Mouse (Mus musculus): ENCODE measurements around the gene Fam104a. TPM values are rescaled to one million over a fixed set of nuclear protein-coding genes. Genes with fewer than 3 reads are reported as not detected.

Fam104a gene
- polyA plus RNA-seq, 2 experiments: 25.0 to 44.5 TPM

DNA sequence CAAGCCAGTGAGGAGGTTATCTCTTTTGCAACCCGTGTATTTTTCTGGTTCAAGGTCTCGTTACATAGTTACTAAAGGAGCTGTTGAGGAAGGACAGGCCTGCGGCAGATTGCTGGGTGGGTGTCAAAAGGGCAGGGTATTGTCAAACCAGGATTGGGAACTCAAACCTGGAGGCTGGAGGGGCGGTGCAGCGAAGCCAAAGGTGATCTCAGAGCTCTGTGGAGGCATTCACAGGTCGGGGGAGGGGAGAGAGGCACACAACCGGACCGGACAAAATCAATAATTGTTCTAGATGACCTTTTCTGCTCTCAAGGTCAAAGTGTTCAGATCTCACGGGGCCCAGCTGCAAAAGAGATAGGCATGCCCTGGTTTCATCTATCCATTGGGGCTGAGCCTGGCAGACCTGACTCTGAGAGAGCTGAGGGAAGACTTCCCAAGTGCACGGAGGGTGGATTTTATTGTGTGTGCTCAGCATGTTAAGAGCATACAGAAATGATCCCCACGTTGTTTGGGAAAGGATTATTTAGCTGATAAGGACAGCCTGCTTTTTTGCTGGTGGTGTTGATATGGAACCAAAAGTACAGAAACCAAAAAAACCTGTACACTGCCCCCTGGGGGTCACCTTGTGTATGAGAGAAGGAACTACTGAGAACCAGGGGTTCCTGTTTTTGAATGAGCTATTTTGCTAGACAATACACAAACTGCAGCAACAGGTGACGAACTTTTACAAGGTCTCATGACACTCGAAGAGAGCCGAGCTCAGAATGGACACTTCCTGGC is 66.6 kb downstream of the Fam104a start:
- H3K36me3 ChIP-seq (replicated peaks; ENCODE audit: control insufficient read depth, insufficient read depth, low read depth): no peaks in the 10 kb centered on the region
- DNase-seq (ENCODE audit: low read depth in 3 of 3, low spot score in 3 of 3): peak in 2 of 3 experiments; percentile 36
- TF ChIP-seq EP300 (IDR thresholded peaks at IDR 0.05; ENCODE audit: low read depth) (no peak), CTCF (IDR thresholded peaks at IDR 0.05; ENCODE audit: low read depth) (peak; percentile 36; the same call in 1 of the 2 replicates)
- H3K4me1 ChIP-seq (replicated peaks; ENCODE audit: control insufficient read depth in 2 of 2, insufficient read depth in 2 of 2, low read length in 1 of 2): peaks cover 0 to 8% of the 10 kb centered on the region in 2 experiments; a peak in 2 of 4 replicates
- WGBS (ENCODE audit: insufficient replicate concordance): 34% methylated on average over 14 of the region's 14 CpGs
- H3K9ac ChIP-seq (replicated peaks): no peak overlapping the region
- H3K4me3 ChIP-seq (ENCODE audit: insufficient read depth in 1 of 2, low read depth in 2 of 2, low read length in 2 of 2): no peak overlapping the region
- H3K27ac ChIP-seq: no peak overlapping the region
- H3K9me3 ChIP-seq (ENCODE audit: control insufficient read depth, low read length): no peaks in the 10 kb centered on the region
- ATAC-seq (ENCODE audit: insufficient read depth): peak; percentile 69
- no peak overlapping the region for H3K4me2 ChIP-seq (ENCODE audit: low read depth)
- peaks cover 24% of the 10 kb centered on the region for H3K27me3 ChIP-seq (ENCODE audit: control insufficient read depth, insufficient read depth, low read length)

- Histone ChIP-seq H3K27me3 (ENCODE audit: control insufficient read depth, insufficient read depth, low read length) (peaks cover 13% of the 10 kb centered on the region), H3K4me2 (ENCODE audit: low read depth) (no peak overlapping the region), H3K4me3 (ENCODE audit: insufficient read depth in 1 of 2, low read depth in 2 of 2, low read length in 2 of 2) (no peak overlapping the region), H3K27ac (no peak overlapping the region), H3K36me3 (replicated peaks; ENCODE audit: control insufficient read depth, insufficient read depth, low read depth) (no peaks in the 10 kb centered on the region), H3K9me3 (ENCODE audit: control insufficient read depth, low read length) (no peaks in the 10 kb centered on the region), H3K4me1 (replicated peaks; ENCODE audit: control insufficient read depth in 2 of 2, insufficient read depth in 2 of 2, low read length in 1 of 2) (peaks cover 0 to 16% of the 10 kb centered on the region in 2 experiments; a peak in 2 of 4 replicates), H3K9ac (replicated peaks) (no peak overlapping the region)
- ATAC-seq (ENCODE audit: insufficient read depth): no peak
- 11% methylated on average over 6 of the region's 6 CpGs for WGBS (ENCODE audit: insufficient replicate concordance)
- TF ChIP-seq EP300 (IDR thresholded peaks at IDR 0.05; ENCODE audit: low read depth) (no peak), CTCF (IDR thresholded peaks at IDR 0.05; ENCODE audit: low read depth) (no peak)
- DNase-seq (ENCODE audit: low read depth in 3 of 3, low spot score in 3 of 3): no peak
These were observed 69.5 kb downstream of the Fam104a start for GRCm38 (mm10) chr11:113614476-113614875.

GRCm38 (mm10) chr11:113611664-113612611 is 72.0 kb downstream of the Fam104a start:
- H3K4me2 ChIP-seq (ENCODE audit: low read depth): no peak overlapping the region
- H3K27ac ChIP-seq: no peak overlapping the region
- H3K36me3 ChIP-seq (replicated peaks; ENCODE audit: control insufficient read depth, insufficient read depth, low read depth): no peaks in the 10 kb centered on the region
- H3K9ac ChIP-seq (replicated peaks): no peak overlapping the region
- TF ChIP-seq CTCF (IDR thresholded peaks at IDR 0.05; ENCODE audit: low read depth) (peak; percentile 76), EP300 (IDR thresholded peaks at IDR 0.05; ENCODE audit: low read depth) (no peak)
- no peaks in the 10 kb centered on the region for H3K27me3 ChIP-seq (ENCODE audit: control insufficient read depth, insufficient read depth, low read length)
- peaks cover 0 to 10% of the 10 kb centered on the region in 2 experiments; a peak in 2 of 4 replicates for H3K4me1 ChIP-seq (replicated peaks; ENCODE audit: control insufficient read depth in 2 of 2, insufficient read depth in 2 of 2, low read length in 1 of 2)
- ATAC-seq (ENCODE audit: insufficient read depth) (no peak), DNase-seq (ENCODE audit: low read depth in 3 of 3, low spot score in 3 of 3) (no peak)
- H3K4me3 ChIP-seq (ENCODE audit: insufficient read depth in 1 of 2, low read depth in 2 of 2, low read length in 2 of 2): no peak overlapping the region
- no peaks in the 10 kb centered on the region for H3K9me3 ChIP-seq (ENCODE audit: control insufficient read depth, low read length)
- 19% methylated on average over 24 of the region's 24 CpGs for WGBS (ENCODE audit: insufficient replicate concordance)

Other genes with a start within 250 kb of the Fam104a start
- gene Sstr2, start 64.8 kb downstream of the Fam104a start, polyA plus RNA-seq (2012; rRNA removed): 2.8 and 3.5 TPM in 2 replicates
- 3.6 and 3.8 TPM in 2 replicates for gene Sstr2, start 64.8 kb downstream of the Fam104a start, polyA plus RNA-seq (2014; fragmentation: Nextera tagmentation; extraction: Ambion mirVana)
- gene Cog1, start 35.0 kb downstream of the Fam104a start, polyA plus RNA-seq (2012; rRNA removed): 12.0 and 12.9 TPM in 2 replicates
- gene Cog1, start 35.0 kb downstream of the Fam104a start, polyA plus RNA-seq (2014; fragmentation: Nextera tagmentation; extraction: Ambion mirVana): 9.3 and 12.7 TPM in 2 replicates
- 4.9 and 5.1 TPM in 2 replicates for gene Slc39a11, start 34.1 kb downstream of the Fam104a start, polyA plus RNA-seq (2012; rRNA removed)
- 10.1 and 10.2 TPM in 2 replicates for gene Slc39a11, start 34.1 kb downstream of the Fam104a start, polyA plus RNA-seq (2014; fragmentation: Nextera tagmentation; extraction: Ambion mirVana)
- gene D11Wsu47e, start 257 bp upstream of the Fam104a start, polyA plus RNA-seq (2012; rRNA removed): 5.8 and 8.0 TPM in 2 replicates
- 7.8 and 9.2 TPM in 2 replicates for gene D11Wsu47e, start 257 bp upstream of the Fam104a start, polyA plus RNA-seq (2014; fragmentation: Nextera tagmentation; extraction: Ambion mirVana)
- gene Cpsf4l, start 25.9 kb upstream of the Fam104a start, polyA plus RNA-seq (2012; rRNA removed): 0.02 TPM in 1 of 2 replicates, not detected in the other
- gene Cpsf4l, start 25.9 kb upstream of the Fam104a start, polyA plus RNA-seq (2014; fragmentation: Nextera tagmentation; extraction: Ambion mirVana): 0.11 TPM in 1 of 2 replicates, not detected in the other
- gene Cdc42ep4, start 67.7 kb upstream of the Fam104a start, polyA plus RNA-seq (2012; rRNA removed): 8.7 and 9.0 TPM in 2 replicates
- gene Cdc42ep4, start 67.7 kb upstream of the Fam104a start, polyA plus RNA-seq (2014; fragmentation: Nextera tagmentation; extraction: Ambion mirVana): 10.0 and 10.7 TPM in 2 replicates